Mouse (Mus musculus) G1E (cell line): Measurements from ENCODE around the gene Cdh15.

ENCODE experiments used
- CTCF ChIP-seq: IDR thresholded peaks from 2 replicates; pipeline ENCODE4 v1.5.1; 2012; ENCODE audit warnings: low read depth, low read length, inconsistent platforms, mixed read lengths
- GATA1 ChIP-seq: IDR thresholded peaks from 2 replicates; pipeline ENCODE4 v1.6.1; 2012; ENCODE audit warnings: borderline replicate concordance, low read length, inconsistent platforms, mixed read lengths
- POLR2AphosphoS5 ChIP-seq: IDR thresholded peaks from 2 replicates; pipeline ENCODE4 v1.6.1; 2012; ENCODE audit warnings: low read depth, low read length, inconsistent platforms; ENCODE audit not compliant: insufficient replicate concordance

DNA sequence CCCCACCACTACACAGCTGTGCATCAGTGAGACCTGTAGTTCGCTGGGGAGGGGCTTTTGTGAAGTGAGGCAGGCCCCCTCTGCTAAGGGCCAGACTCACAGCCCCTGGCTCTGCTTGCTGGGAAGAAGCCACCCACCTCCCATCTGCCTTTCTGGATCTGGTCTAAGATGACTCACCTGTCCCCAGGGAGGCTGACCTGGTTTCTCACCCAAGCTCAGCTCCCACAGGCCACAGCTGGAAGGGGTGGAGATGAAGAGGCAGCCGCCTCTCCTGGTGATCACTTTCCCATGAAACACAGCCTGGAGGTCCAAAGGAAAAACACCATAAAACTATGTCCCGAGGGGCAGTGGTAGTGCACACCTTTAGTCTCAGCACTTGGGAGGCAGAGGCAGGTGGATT lies 18.4 kb upstream of the Cdh15 start:
- TF ChIP-seq POLR2AphosphoS5 (no peak), CTCF (no peak), GATA1 (no peak)
